Mouse (Mus musculus) lung, embryonic 14.5 days (tissue): Measurements from ENCODE around the gene Fgfr2. TPM values are rescaled to one million over a fixed set of nuclear protein-coding genes. Genes with fewer than 3 reads are reported as not detected.
A peak's percentile ranks its signal among the peaks of the same experiment; 100 is the strongest.

Experiments
- ATAC-seq: fragments of 200-750 bp; cut with Nextera tagmentation; 2 replicates; pipeline ENCODE4 v1.8.0; 2017; ENCODE audit warnings: mild to moderate bottlenecking, moderate TSS enrichment, moderate library complexity; ENCODE audit not compliant: insufficient read depth
- DNase-seq: peaks from one replicate; pipeline ENCODE4 v3.0.0-alpha.2; 2015
- H3K27ac ChIP-seq: fragments of 300-500 bp; sonication (generic); 2 replicates; pipeline ENCODE4 v1.5.1; 2014; ENCODE audit warnings: low read depth, mild to moderate bottlenecking, moderate library complexity
- H3K27me3 ChIP-seq: fragments of 300-500 bp; sonication (generic); 2 replicates; pipeline ENCODE4 v1.6.1; 2014; ENCODE audit warnings: low read length, control low read depth; ENCODE audit not compliant: insufficient read depth
- H3K36me3 ChIP-seq: fragments of 300-500 bp; sonication (generic); 2 replicates; pipeline ENCODE4 v1.6.1; 2014; ENCODE audit warnings: control low read depth; ENCODE audit not compliant: insufficient read depth
- H3K4me1 ChIP-seq: fragments of 300-500 bp; sonication (generic); 2 replicates; pipeline ENCODE4 v1.6.1; 2014; ENCODE audit warnings: antibody characterized with exemption, control low read depth; ENCODE audit not compliant: insufficient read depth
- H3K4me2 ChIP-seq: fragments of 300-500 bp; sonication (generic); 2 replicates; pipeline ENCODE4 v1.6.1; 2014; ENCODE audit warnings: mild to moderate bottlenecking
- H3K4me3 ChIP-seq: fragments of 300-500 bp; sonication (generic); 2 replicates; pipeline ENCODE4 v1.5.1; 2014; ENCODE audit warnings: low read depth, low read length
- H3K9ac ChIP-seq: fragments of 300-500 bp; sonication (generic); 2 replicates; pipeline ENCODE4 v1.6.1; 2014
- H3K9me3 ChIP-seq: fragments of 300-500 bp; sonication (generic); 2 replicates; pipeline ENCODE4 v1.6.1; 2016; ENCODE audit warnings: low read depth, low read length, control low read depth
- CTCF ChIP-seq: IDR thresholded peaks from 2 replicates; pipeline ENCODE4 v1.5.1; 2016; ENCODE audit warnings: antibody characterized with exemption, low read depth
- WGBS: fragments of 180-500 bp; shearing (Covaris S2); extraction: QIAGEN DNeasy Blood & Tissue Kit; methylation state at CpG from one replicate; pipeline ENCODE4 v1.1.7; 2014; 5-methylcytosine and 5-hydroxymethylcytosine counted together
- polyA plus RNA-seq: library from polyadenylated mRNA; unstranded; fragments of >200 nt; fragmentation: Nextera tagmentation; extraction: Ambion mirVana; gene quantifications from 2 replicates; pipeline ENCODE4 v1.2.1, GENCODE M21; 2014

Fgfr2 gene
- polyA plus RNA-seq, 1 experiment from 2014 or later, result 179 TPM

- H3K27ac ChIP-seq, result no peak overlapping the region
- no peaks in the 10 kb centered on the region for H3K9me3 ChIP-seq
- H3K4me2 ChIP-seq, result no peak overlapping the region
- H3K9ac ChIP-seq, result no peak overlapping the region
- no peak for ATAC-seq
- no peaks in the 10 kb centered on the region for H3K27me3 ChIP-seq
- no peak for DNase-seq
- no peaks in the 10 kb centered on the region for H3K36me3 ChIP-seq
- no peaks in the 10 kb centered on the region for H3K4me1 ChIP-seq
- TF ChIP-seq CTCF, result no peak
- 65% methylated on average over 16 of the region's 16 CpGs for WGBS
- H3K4me3 ChIP-seq, result no peak overlapping the region
Measured at GRCm38 (mm10) chr7:131747152-131748010, 1375.8 kb downstream of the Fgfr2 start.

GRCm38 (mm10) chr7:131746752-131747151, 1376.4 kb downstream of the Fgfr2 start:
- no peak for ATAC-seq
- DNase-seq, result peak; percentile 50
- no peaks in the 10 kb centered on the region for H3K9me3 ChIP-seq
- no peak overlapping the region for H3K9ac ChIP-seq
- H3K4me3 ChIP-seq, result no peak overlapping the region
- H3K4me2 ChIP-seq, result no peak overlapping the region
- 5% methylated on average over 9 of the region's 9 CpGs for WGBS
- no peak overlapping the region for H3K27ac ChIP-seq
- no peaks in the 10 kb centered on the region for H3K4me1 ChIP-seq
- H3K36me3 ChIP-seq, result no peaks in the 10 kb centered on the region
- H3K27me3 ChIP-seq, result no peaks in the 10 kb centered on the region
- peak; percentile 41 for TF ChIP-seq CTCF

- no peak overlapping the region for H3K9ac ChIP-seq
- H3K36me3 ChIP-seq, result no peaks in the 10 kb centered on the region
- TF ChIP-seq CTCF, result no peak
- H3K4me1 ChIP-seq, result no peaks in the 10 kb centered on the region
- H3K4me3 ChIP-seq, result no peak overlapping the region
- no peak overlapping the region for H3K4me2 ChIP-seq
- no peaks in the 10 kb centered on the region for H3K27me3 ChIP-seq
- 60% methylated on average over 8 of the region's 8 CpGs for WGBS
- H3K9me3 ChIP-seq, result no peaks in the 10 kb centered on the region
- DNase-seq (no peak), ATAC-seq (no peak)
- no peak overlapping the region for H3K27ac ChIP-seq
Measured at GRCm38 (mm10) chr7:131743193-131743592, 1380.0 kb downstream of the Fgfr2 start.

- Histone ChIP-seq H3K36me3 (no peaks in the 10 kb centered on the region), H3K27me3 (no peaks in the 10 kb centered on the region), H3K27ac (no peak overlapping the region), H3K9me3 (no peaks in the 10 kb centered on the region), H3K4me2 (no peak overlapping the region), H3K9ac (no peak overlapping the region), H3K4me3 (no peak overlapping the region), H3K4me1 (no peaks in the 10 kb centered on the region)
- no peak for TF ChIP-seq CTCF
- no peak for ATAC-seq
- WGBS, result 49% methylated on average over 9 of the region's 9 CpGs
- no peak for DNase-seq
Measured at GRCm38 (mm10) chr7:131722783-131723575, 1400.2 kb downstream of the Fgfr2 start.

- no peaks in the 10 kb centered on the region for H3K9me3 ChIP-seq
- H3K4me3 ChIP-seq, result no peak overlapping the region
- DNase-seq, result no peak
- WGBS, result 68% methylated on average over 4 of the region's 4 CpGs
- ATAC-seq, result no peak
- no peak overlapping the region for H3K9ac ChIP-seq
- no peaks in the 10 kb centered on the region for H3K36me3 ChIP-seq
- no peak for TF ChIP-seq CTCF
- no peak overlapping the region for H3K4me2 ChIP-seq
- no peaks in the 10 kb centered on the region for H3K4me1 ChIP-seq
- H3K27ac ChIP-seq, result no peak overlapping the region
- no peaks in the 10 kb centered on the region for H3K27me3 ChIP-seq
Measured at GRCm38 (mm10) chr7:131722316-131722715, 1400.8 kb downstream of the Fgfr2 start.

- H3K36me3 ChIP-seq, result no peaks in the 10 kb centered on the region
- H3K27ac ChIP-seq, result no peak overlapping the region
- no peaks in the 10 kb centered on the region for H3K27me3 ChIP-seq
- DNase-seq, result no peak
- TF ChIP-seq CTCF, result no peak
- H3K9me3 ChIP-seq, result no peaks in the 10 kb centered on the region
- no peak overlapping the region for H3K9ac ChIP-seq
- ATAC-seq, result no peak
- H3K4me3 ChIP-seq, result no peak overlapping the region
- H3K4me1 ChIP-seq, result no peaks in the 10 kb centered on the region
- H3K4me2 ChIP-seq, result no peak overlapping the region
- WGBS, result 61% methylated on average over 3 of the region's 3 CpGs
Measured at GRCm38 (mm10) chr7:131718280-131718679, 1404.9 kb downstream of the Fgfr2 start.

- no peak for DNase-seq
- Histone ChIP-seq H3K4me3 (no peak overlapping the region), H3K9me3 (no peaks in the 10 kb centered on the region), H3K9ac (no peak overlapping the region), H3K27ac (no peak overlapping the region), H3K36me3 (no peaks in the 10 kb centered on the region), H3K27me3 (no peaks in the 10 kb centered on the region), H3K4me2 (no peak overlapping the region), H3K4me1 (no peaks in the 10 kb centered on the region)
- no peak for TF ChIP-seq CTCF
- WGBS, result 86% methylated on average over 9 of the region's 9 CpGs
- no peak for ATAC-seq
Measured at GRCm38 (mm10) chr7:131713076-131713475, 1410.1 kb downstream of the Fgfr2 start.
